Mouse (Mus musculus): Measurements from ENCODE around the gene Zbtb9. TPM values are rescaled to one million over a fixed set of nuclear protein-coding genes. Genes with fewer than 3 reads are reported as not detected.

The Zbtb9 gene
- polyA plus RNA-seq, 3 experiments from 2014 or later, result 9.0 to 11.1 (median 9.3) TPM

- ATAC-seq, result no peak
Observed at GRCm38 (mm10) chr17:26947231-26948100, 25.5 kb upstream of the Zbtb9 start.

- no peak for ATAC-seq
Observed at GRCm38 (mm10) chr17:26948316-26949050, 24.5 kb upstream of the Zbtb9 start.

GRCm38 (mm10) chr17:26949051-26949577, 23.9 kb upstream of the Zbtb9 start:
- ATAC-seq, result peak; percentile 58

- no peak for ATAC-seq
Observed at GRCm38 (mm10) chr17:26949866-26950265, 23.1 kb upstream of the Zbtb9 start.

- no peak for ATAC-seq
Observed at GRCm38 (mm10) chr17:26950560-26951288, 22.2 kb upstream of the Zbtb9 start.

- peak; percentile 56 for ATAC-seq
Observed at GRCm38 (mm10) chr17:26951406-26951805, 21.6 kb upstream of the Zbtb9 start.

GRCm38 (mm10) chr17:26951952-26952877, 20.8 kb upstream of the Zbtb9 start:
- no peak for ATAC-seq

GRCm38 (mm10) chr17:26953201-26953600, 19.8 kb upstream of the Zbtb9 start:
- ATAC-seq, result no peak

GRCm38 (mm10) chr17:26953726-26954125, 19.2 kb upstream of the Zbtb9 start:
- no peak for ATAC-seq

- no peak for ATAC-seq
Observed at GRCm38 (mm10) chr17:26956309-26956708, 16.7 kb upstream of the Zbtb9 start.

GRCm38 (mm10) chr17:26956895-26957294, 16.1 kb upstream of the Zbtb9 start:
- no peak for ATAC-seq

GRCm38 (mm10) chr17:26957872-26958271, 15.1 kb upstream of the Zbtb9 start:
- ATAC-seq, result no peak

- no peak for ATAC-seq
Observed at GRCm38 (mm10) chr17:26958880-26959279, 14.1 kb upstream of the Zbtb9 start.

- ATAC-seq, result no peak
Observed at GRCm38 (mm10) chr17:26959815-26960214, 13.2 kb upstream of the Zbtb9 start.

GRCm38 (mm10) chr17:26961572-26962240, 11.3 kb upstream of the Zbtb9 start:
- ATAC-seq, result no peak

GRCm38 (mm10) chr17:26966993-26967392, 6.0 kb upstream of the Zbtb9 start:
- ATAC-seq, result no peak

- no peak for ATAC-seq
Observed at GRCm38 (mm10) chr17:26967477-26967876, 5.5 kb upstream of the Zbtb9 start.

- ATAC-seq, result no peak
Observed at GRCm38 (mm10) chr17:26968200-26968611, 4.8 kb upstream of the Zbtb9 start.

- no peak for ATAC-seq
Observed at GRCm38 (mm10) chr17:26969257-26969656, 3.7 kb upstream of the Zbtb9 start.

GRCm38 (mm10) chr17:26970221-26970620, 2.7 kb upstream of the Zbtb9 start:
- no peak for ATAC-seq
